Mouse (Mus musculus) midbrain, embryonic 13.5 days (tissue): ENCODE measurements at regions not wholly inside any gene's neighbourhood (a gene's known extent, or its start where the extent isn't known, plus 50 kb on each side); places are given as distances from the start of the nearest gene placed in this dataset.
A peak's percentile ranks its signal among the peaks of the same experiment; 100 is the strongest.
"Not testable (repeated sequence)": the region's sequence is repeated elsewhere in the genome, so short reads cannot be mapped to it uniquely, and the experiment has no call there.

Experiments used
- ATAC-seq: fragments of 200-750 bp; cut with Nextera tagmentation; 2 replicates; pipeline ENCODE4 v1.8.0; 2017; ENCODE audit warnings: mild to moderate bottlenecking, moderate TSS enrichment, moderate library complexity
- H3K27ac ChIP-seq: fragments of 300-500 bp; sonication (generic); 2 replicates; pipeline ENCODE4 v1.5.1; 2015; ENCODE audit warnings: inconsistent platforms, mild to moderate bottlenecking, moderate library complexity
- H3K27me3 ChIP-seq: fragments of 300-500 bp; sonication (generic); 2 replicates; pipeline ENCODE4 v1.6.1; 2015; ENCODE audit warnings: mild to moderate bottlenecking, inconsistent platforms
- H3K36me3 ChIP-seq: fragments of 300-500 bp; sonication (generic); 2 replicates; pipeline ENCODE4 v1.6.1; 2015; ENCODE audit warnings: mild to moderate bottlenecking, inconsistent platforms
- H3K4me1 ChIP-seq: fragments of 300-500 bp; sonication (generic); replicated peaks from 2 replicates; pipeline ENCODE4 v1.6.1; 2015; ENCODE audit warnings: inconsistent platforms
- H3K4me2 ChIP-seq: fragments of 300-500 bp; sonication (generic); replicated peaks from 2 replicates; pipeline ENCODE4 v1.6.1; 2015; ENCODE audit warnings: moderate library complexity, mild to moderate bottlenecking, inconsistent platforms
- H3K4me3 ChIP-seq: fragments of 300-500 bp; sonication (generic); replicated peaks from 2 replicates; pipeline ENCODE4 v1.5.1; 2015; ENCODE audit warnings: mild to moderate bottlenecking, inconsistent platforms
- H3K9ac ChIP-seq: fragments of 300-500 bp; sonication (generic); replicated peaks from 2 replicates; pipeline ENCODE4 v1.6.1; 2015; ENCODE audit warnings: mild to moderate bottlenecking, inconsistent platforms
- H3K9me3 ChIP-seq: fragments of 300-500 bp; sonication (generic); 2 replicates; pipeline ENCODE4 v1.6.1; 2016; ENCODE audit warnings: mild to moderate bottlenecking, inconsistent platforms
- WGBS: fragments of 180-500 bp; shearing (Covaris S2); methylation state at CpG from one replicate; pipeline ENCODE4 v1.1.7; 2015; 5-methylcytosine and 5-hydroxymethylcytosine counted together

DNA sequence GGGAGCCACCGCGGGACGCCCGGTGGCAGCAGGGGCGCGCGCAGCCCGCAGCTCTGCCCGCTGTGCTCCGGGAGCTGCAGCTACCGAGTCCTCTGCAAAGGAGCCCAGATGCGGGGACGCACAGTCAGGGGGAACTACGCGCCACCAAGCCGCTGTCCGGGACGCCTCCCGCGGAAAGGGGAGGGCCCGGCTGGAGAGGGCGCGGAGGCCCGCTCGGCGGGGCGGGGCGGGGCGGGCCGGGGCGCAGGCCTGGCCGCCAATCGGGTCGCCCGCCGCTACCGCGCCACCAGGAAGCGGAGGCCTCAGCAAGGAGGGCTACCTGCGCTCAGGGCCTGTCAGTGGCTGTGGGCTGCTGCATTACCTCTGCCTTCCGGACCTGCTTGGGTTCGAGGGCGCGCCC lies 128.1 kb downstream of the 9030624G23Rik start:
- peak overlapping the region; percentile 33 for H3K4me3 ChIP-seq
- ATAC-seq, H3K4me1 ChIP-seq, H3K9me3 ChIP-seq, H3K27ac ChIP-seq, H3K9ac ChIP-seq, H3K36me3 ChIP-seq, H3K27me3 ChIP-seq: not testable (repeated sequence)
- peak overlapping the region; percentile 39 for H3K4me2 ChIP-seq
- no CpG with 5 or more reads among the region's 44 CpGs for WGBS
